Mouse (Mus musculus) forebrain, embryonic 12.5 days (tissue): ENCODE measurements around the gene Rd3l. TPM values are rescaled to one million over a fixed set of nuclear protein-coding genes. Genes with fewer than 3 reads are reported as not detected.
"Not testable (repeated sequence)": the region's sequence is repeated elsewhere in the genome, so short reads cannot be mapped to it uniquely, and the experiment has no call there.

ENCODE experiments used
- ATAC-seq: fragments of 200-750 bp; cut with Nextera tagmentation; 2 replicates; pipeline ENCODE4 v1.8.0; 2017; ENCODE audit warnings: moderate TSS enrichment; ENCODE audit not compliant: low FRiP score
- H3K27ac ChIP-seq: fragments of 300-500 bp; sonication (generic); 2 replicates; pipeline ENCODE4 v1.5.1; 2016; ENCODE audit warnings: mild to moderate bottlenecking
- H3K27me3 ChIP-seq: fragments of 300-500 bp; sonication (generic); 2 replicates; pipeline ENCODE4 v1.6.1; 2016; ENCODE audit warnings: mild to moderate bottlenecking
- H3K36me3 ChIP-seq: fragments of 300-500 bp; sonication (generic); replicated peaks from 2 replicates; pipeline ENCODE4 v1.6.1; 2016; ENCODE audit warnings: mild to moderate bottlenecking
- H3K4me1 ChIP-seq: fragments of 300-500 bp; sonication (generic); 2 replicates; pipeline ENCODE4 v1.6.1; 2016
- H3K4me2 ChIP-seq: fragments of 300-500 bp; sonication (generic); 2 replicates; pipeline ENCODE4 v1.6.1; 2016; ENCODE audit warnings: mild to moderate bottlenecking, moderate library complexity
- H3K4me3 ChIP-seq: fragments of 300-500 bp; sonication (generic); replicated peaks from 2 replicates; pipeline ENCODE4 v1.5.1; 2016; ENCODE audit warnings: mild to moderate bottlenecking
- H3K9ac ChIP-seq: fragments of 300-500 bp; sonication (generic); 2 replicates; pipeline ENCODE4 v1.6.1; 2016; ENCODE audit warnings: mild to moderate bottlenecking
- H3K9me3 ChIP-seq: fragments of 300-500 bp; sonication (generic); 2 replicates; pipeline ENCODE4 v1.6.1; 2016
- WGBS: fragments of 180-500 bp; shearing (Covaris S2); methylation state at CpG from one replicate; pipeline ENCODE4 v1.1.7; 2016; 5-methylcytosine and 5-hydroxymethylcytosine counted together
- polyA plus RNA-seq: library from polyadenylated mRNA; unstranded; fragments of >200 nt; fragmentation: Nextera tagmentation; extraction: Ambion mirVana; gene quantifications from 2 replicates; pipeline ENCODE4 v1.2.1, GENCODE M21; 2016

Gene Rd3l
- polyA plus RNA-seq, 1 experiment from 2014 or later, result not detected

GRCm38 (mm10) chr12:111958101-111958865 lies 22.8 kb downstream of the Rd3l start:
- Histone ChIP-seq H3K4me2 (no peak overlapping the region), H3K36me3 (peaks cover 39% of the 10 kb centered on the region), H3K4me1 (no peaks in the 10 kb centered on the region), H3K4me3 (no peak overlapping the region), H3K27me3 (no peaks in the 10 kb centered on the region), H3K27ac (0 out of 2 replicates have a peak overlapping the region, but pooled peaks have one; percentile 59), H3K9ac (no peak overlapping the region), H3K9me3 (peaks cover 7% of the 10 kb centered on the region; the same call in 1 of the 2 replicates)
- 47% methylated on average over 9 of the region's 9 CpGs for WGBS
- peak; percentile 68; the same call in 1 of the 2 replicates for ATAC-seq

GRCm38 (mm10) chr12:111956173-111956572 lies 24.9 kb downstream of the Rd3l start:
- WGBS, result 83% methylated on average over 5 of the region's 5 CpGs
- peaks cover 7% of the 10 kb centered on the region; the same call in 1 of the 2 replicates for H3K9me3 ChIP-seq
- no peaks in the 10 kb centered on the region for H3K27me3 ChIP-seq
- H3K4me3 ChIP-seq, result no peak overlapping the region
- H3K4me2 ChIP-seq, result no peak overlapping the region
- H3K27ac ChIP-seq, result no peak overlapping the region
- no peak overlapping the region for H3K9ac ChIP-seq
- H3K4me1 ChIP-seq, result no peaks in the 10 kb centered on the region
- H3K36me3 ChIP-seq, result peaks cover 21% of the 10 kb centered on the region
- no peak for ATAC-seq

GRCm38 (mm10) chr12:111951701-111952100 lies 29.4 kb downstream of the Rd3l start:
- no peak overlapping the region for H3K4me2 ChIP-seq
- ATAC-seq, result no peak
- H3K4me3 ChIP-seq, result no peak overlapping the region
- H3K27me3 ChIP-seq, result no peaks in the 10 kb centered on the region
- no peak overlapping the region for H3K9ac ChIP-seq
- H3K27ac ChIP-seq, result no peak overlapping the region
- 50% methylated on average over 5 of the region's 5 CpGs for WGBS
- no peaks in the 10 kb centered on the region for H3K36me3 ChIP-seq
- no peaks in the 10 kb centered on the region for H3K4me1 ChIP-seq
- no peaks in the 10 kb centered on the region for H3K9me3 ChIP-seq

GRCm38 (mm10) chr12:111950486-111950885 lies 30.6 kb downstream of the Rd3l start:
- Histone ChIP-seq H3K27ac (no peak overlapping the region), H3K9ac (no peak overlapping the region), H3K4me3 (no peak overlapping the region), H3K27me3 (no peaks in the 10 kb centered on the region), H3K36me3 (no peaks in the 10 kb centered on the region), H3K4me2 (no peak overlapping the region), H3K9me3 (no peaks in the 10 kb centered on the region), H3K4me1 (0 out of 2 replicates have a peak, but pooled peaks cover under 1% of the 10 kb centered on the region)
- no peak for ATAC-seq
- WGBS, result 78% methylated on average over 5 of the region's 5 CpGs

- 54% methylated on average over 2 of the region's 2 CpGs for WGBS
Observed at GRCm38 (mm10) chr12:111946716-111947115, 34.4 kb downstream of the Rd3l start.

GRCm38 (mm10) chr12:111945765-111946655 lies 35.1 kb downstream of the Rd3l start:
- H3K9me3 ChIP-seq, H3K4me1 ChIP-seq, H3K36me3 ChIP-seq, H3K9ac ChIP-seq, H3K4me3 ChIP-seq, H3K4me2 ChIP-seq, H3K27ac ChIP-seq, H3K27me3 ChIP-seq: not testable (repeated sequence)
- ATAC-seq, result peak; percentile 64
- WGBS, result 63% methylated on average over 11 of the region's 15 CpGs

More at GRCm38 (mm10) chr12:111946716-111947115, 34.4 kb downstream of the Rd3l start:
- Histone ChIP-seq H3K9me3 (no peaks in the 10 kb centered on the region), H3K27ac (no peak overlapping the region), H3K4me3 (no peak overlapping the region), H3K4me1 (peaks cover 7% of the 10 kb centered on the region), H3K36me3 (no peaks in the 10 kb centered on the region), H3K27me3 (no peaks in the 10 kb centered on the region), H3K4me2 (no peak overlapping the region), H3K9ac (no peak overlapping the region)
- no peak for ATAC-seq

GRCm38 (mm10) chr12:111945115-111945514 lies 36.0 kb downstream of the Rd3l start:
- Histone ChIP-seq H3K4me1 (peaks cover 7% of the 10 kb centered on the region), H3K27me3 (no peaks in the 10 kb centered on the region), H3K9ac (no peak overlapping the region), H3K27ac (0 out of 2 replicates have a peak overlapping the region, but pooled peaks have one; percentile 32), H3K9me3 (no peaks in the 10 kb centered on the region), H3K36me3 (no peaks in the 10 kb centered on the region), H3K4me3 (no peak overlapping the region), H3K4me2 (no peak overlapping the region)
- WGBS, result 71% methylated on average over 8 of the region's 8 CpGs
- ATAC-seq, result no peak

- peak; percentile 33; the same call in 1 of the 2 replicates for ATAC-seq
- H3K9ac ChIP-seq, H3K27me3 ChIP-seq, H3K4me2 ChIP-seq, H3K4me3 ChIP-seq, H3K9me3 ChIP-seq, H3K27ac ChIP-seq, H3K36me3 ChIP-seq, H3K4me1 ChIP-seq: not testable (repeated sequence)
- 71% methylated on average over 17 of the region's 20 CpGs for WGBS
Observed at GRCm38 (mm10) chr12:111944065-111944987, 36.8 kb downstream of the Rd3l start.

- WGBS, result 62% methylated on average over 10 of the region's 10 CpGs
- Histone ChIP-seq H3K36me3 (no peaks in the 10 kb centered on the region), H3K9ac (peak overlapping the region; percentile 12; the same call in 1 of the 2 replicates), H3K27ac (no peak overlapping the region), H3K4me3 (no peak overlapping the region), H3K9me3 (no peaks in the 10 kb centered on the region), H3K4me2 (no peak overlapping the region), H3K27me3 (no peaks in the 10 kb centered on the region), H3K4me1 (peaks cover 7% of the 10 kb centered on the region)
- no peak for ATAC-seq
Observed at GRCm38 (mm10) chr12:111943421-111944064, 37.6 kb downstream of the Rd3l start.

GRCm38 (mm10) chr12:111938623-111939177 lies 42.4 kb downstream of the Rd3l start:
- 0 out of 2 replicates have a peak overlapping the region, but pooled peaks have one; percentile 19 for H3K27ac ChIP-seq
- 80% methylated on average over 1 of the region's 1 CpGs for WGBS
- no peak for ATAC-seq

More at GRCm38 (mm10) chr12:111938623-111939177, 42.4 kb downstream of the Rd3l start:
- H3K9ac ChIP-seq, result no peak overlapping the region
- no peak overlapping the region for H3K4me3 ChIP-seq
- peaks cover 18% of the 10 kb centered on the region for H3K4me1 ChIP-seq
- no peaks in the 10 kb centered on the region for H3K9me3 ChIP-seq
- H3K36me3 ChIP-seq, result no peaks in the 10 kb centered on the region
- H3K27me3 ChIP-seq, result no peaks in the 10 kb centered on the region; the same call in 1 of the 2 replicates
- no peak overlapping the region for H3K4me2 ChIP-seq
